ENCODE assay signal across 26 mouse cellular contexts in the genomic region with DNA sequence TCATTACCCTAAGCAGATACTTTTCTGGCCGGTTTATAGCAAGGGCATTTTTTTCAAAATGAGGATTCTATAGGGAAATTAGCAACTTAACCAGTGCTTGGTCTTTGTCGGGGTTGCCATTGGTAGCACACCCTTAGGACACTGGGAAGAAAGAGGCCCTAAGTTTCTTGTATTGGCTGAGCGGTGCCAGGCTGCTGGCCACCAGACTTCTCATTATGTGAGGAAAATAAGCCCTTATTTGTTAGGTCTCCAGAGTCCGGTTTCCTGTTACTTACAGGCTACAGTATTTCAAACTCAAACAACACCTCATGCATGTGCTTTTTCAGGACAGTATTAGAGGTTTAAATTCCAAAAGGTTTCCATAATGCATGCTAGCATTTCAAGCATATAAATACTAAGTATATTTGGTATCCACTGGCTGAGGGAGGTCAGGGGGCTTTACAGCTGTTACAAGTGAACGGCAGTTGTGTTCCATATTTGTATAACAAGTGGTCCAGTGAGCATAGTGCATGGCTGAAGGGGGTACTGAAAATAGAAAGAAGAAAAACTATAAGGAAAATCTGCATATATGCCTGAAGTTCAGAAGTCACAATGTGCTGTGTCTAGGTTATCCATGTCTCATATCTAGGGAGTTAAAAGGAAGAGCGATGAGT. TPM values are rescaled to one million over a fixed set of nuclear protein-coding genes. Genes with fewer than 3 reads are reported as not detected.
DNase-seq lines count a peak whose midpoint lies in the region; ATAC-seq and TF ChIP-seq lines count a peak whose summit lies in the region.
"Had no signal": no experiment of that assay in that cellular context is flagged by ENCODE, and none has a peak within 500 bp of the region (broad histone marks: within the 10 kb centered on the region; RNA-seq: fewer than 3 reads in every experiment).

No protein-coding gene starts in this region.

- H3K27ac ChIP-seq in forebrain, postnatal 0 days (ENCODE audit: low read depth, low read length) = no peak overlapping the region
- H3K27ac ChIP-seq in forebrain, embryonic 14.5 days (ENCODE audit: low read depth, low read length) = no peak overlapping the region
- no peak overlapping the region for H3K27ac ChIP-seq in hindbrain, postnatal 0 days
- no peak overlapping the region for H3K27ac ChIP-seq in hindbrain, embryonic 16.5 days (ENCODE audit: low read depth, low read length)
- no peak overlapping the region for H3K27ac ChIP-seq in embryonic facial prominence, embryonic 15.5 days (replicated peaks)
- H3K27ac ChIP-seq in limb, embryonic 14.5 days (replicated peaks; ENCODE audit: low read depth, low read length) = no peak overlapping the region
- H3K27ac ChIP-seq: forebrain, embryonic 15.5 days; gastrocnemius, adult 2 months; heart, adult 2 months; heart, embryonic 10.5 days; heart, embryonic 13.5 days had no signal

- no peak overlapping the region for H3K4me2 ChIP-seq in forebrain, postnatal 0 days (ENCODE audit: low read depth)
- H3K4me2 ChIP-seq in forebrain, embryonic 14.5 days (ENCODE audit: low read length) = no peak overlapping the region
- H3K4me2 ChIP-seq in hindbrain, postnatal 0 days (ENCODE audit: low read depth, low read length) = no peak overlapping the region
- no peak overlapping the region for H3K4me2 ChIP-seq in hindbrain, embryonic 16.5 days (ENCODE audit: low read length)
- no peak overlapping the region for H3K4me2 ChIP-seq in embryonic facial prominence, embryonic 15.5 days (replicated peaks)
- no peak overlapping the region for H3K4me2 ChIP-seq in limb, embryonic 14.5 days (replicated peaks; ENCODE audit: low read depth, low read length, severe bottlenecking)
- H3K4me2 ChIP-seq: forebrain, embryonic 15.5 days; heart, embryonic 13.5 days had no signal

- no peak overlapping the region for H3K9ac ChIP-seq in forebrain, postnatal 0 days
- H3K9ac ChIP-seq in forebrain, embryonic 14.5 days (ENCODE audit: low read length) = no peak overlapping the region
- H3K9ac ChIP-seq in hindbrain, postnatal 0 days (replicated peaks; ENCODE audit: low read length) = no peak overlapping the region
- H3K9ac ChIP-seq in hindbrain, embryonic 16.5 days (ENCODE audit: low read depth, low read length) = no peak overlapping the region
- no peak overlapping the region for H3K9ac ChIP-seq in embryonic facial prominence, embryonic 15.5 days
- no peak overlapping the region for H3K9ac ChIP-seq in limb, embryonic 14.5 days (ENCODE audit: low read depth, low read length, severe bottlenecking)
- H3K9ac ChIP-seq: forebrain, embryonic 15.5 days; heart, embryonic 13.5 days had no signal

- 56% methylated on average over 6 of the region's 6 CpGs for WGBS in forebrain, postnatal 0 days
- WGBS in forebrain, embryonic 14.5 days = 62% methylated on average over 6 of the region's 6 CpGs
- 72% methylated on average over 6 of the region's 6 CpGs for WGBS in hindbrain, postnatal 0 days
- WGBS in hindbrain, embryonic 16.5 days = 72% methylated on average over 6 of the region's 6 CpGs
- WGBS in embryonic facial prominence, embryonic 15.5 days = 59% methylated on average over 6 of the region's 6 CpGs
- WGBS in limb, embryonic 14.5 days = 54% methylated on average over 6 of the region's 6 CpGs

- ATAC-seq in forebrain, postnatal 0 days = 0 out of 2 replicates have a peak, but pooled peaks have one; percentile 38
- ATAC-seq in forebrain, embryonic 14.5 days = no peak
- no peak for ATAC-seq in hindbrain, postnatal 0 days
- ATAC-seq in hindbrain, embryonic 16.5 days = no peak
- peak; percentile 51; the same call in 1 of the 2 replicates for ATAC-seq in embryonic facial prominence, embryonic 15.5 days (ENCODE audit: insufficient number of reproducible peaks, low FRiP score, low TSS enrichment, low read depth)
- peak; percentile 50; the same call in 1 of the 2 replicates for ATAC-seq in limb, embryonic 14.5 days (ENCODE audit: low FRiP score, low read depth)
- ATAC-seq: CD4-positive, CD25-positive, alpha-beta regulatory T cell, adult 4 months; forebrain, embryonic 15.5 days; intestine, postnatal 0 days had no signal

- no peaks in the 10 kb centered on the region for H3K36me3 ChIP-seq in forebrain, postnatal 0 days (ENCODE audit: insufficient read depth)
- H3K36me3 ChIP-seq in forebrain, embryonic 14.5 days (ENCODE audit: control insufficient read depth, insufficient read depth, low read length) = no peaks in the 10 kb centered on the region
- H3K36me3 ChIP-seq in hindbrain, postnatal 0 days (ENCODE audit: insufficient read depth, low read length) = no peaks in the 10 kb centered on the region
- H3K36me3 ChIP-seq in hindbrain, embryonic 16.5 days (ENCODE audit: control insufficient read depth, insufficient read depth, low read length) = no peaks in the 10 kb centered on the region
- H3K36me3 ChIP-seq in embryonic facial prominence, embryonic 15.5 days = no peaks in the 10 kb centered on the region
- H3K36me3 ChIP-seq in limb, embryonic 14.5 days (ENCODE audit: control insufficient read depth, insufficient read depth, low read length) = no peaks in the 10 kb centered on the region
- H3K36me3 ChIP-seq: forebrain, embryonic 15.5 days; heart, embryonic 10.5 days; heart, embryonic 13.5 days had no signal

- no peak for DNase-seq in forebrain, postnatal 0 days
- no peak for DNase-seq in forebrain, embryonic 14.5 days (ENCODE audit: low spot score)
- DNase-seq in hindbrain, postnatal 0 days (ENCODE audit: low spot score) = peak; percentile 24
- DNase-seq in limb, embryonic 14.5 days (ENCODE audit: low spot score) = no peak
- DNase-seq in c-Kit-positive CD71-positive TER-119-positive erythroid progenitor cells, embryonic 14.5 days (ENCODE audit: low spot score) = no peak
- DNase-seq: adrenal gland, adult 8-10 months; adrenal gland, postnatal 25 days; cerebellum, adult 11 months; cerebellum, adult 2 months; cerebellum, adult 9-11 months; cerebellum, postnatal 36 days; embryo, embryonic 11 days; gastrocnemius, adult 2 months; gastrocnemius, postnatal 14 days; heart, adult 2 months; heart, postnatal 14 days; heart, postnatal 4 days; kidney, adult 2 months had no signal

- no peak overlapping the region for H3K4me3 ChIP-seq in forebrain, postnatal 0 days (ENCODE audit: low read depth, low read length)
- H3K4me3 ChIP-seq in forebrain, embryonic 14.5 days (ENCODE audit: low read depth, low read length) = no peak overlapping the region
- no peak overlapping the region for H3K4me3 ChIP-seq in hindbrain, postnatal 0 days (ENCODE audit: low read length)
- H3K4me3 ChIP-seq in hindbrain, embryonic 16.5 days (ENCODE audit: low read length) = no peak overlapping the region
- H3K4me3 ChIP-seq in embryonic facial prominence, embryonic 15.5 days (replicated peaks) = no peak overlapping the region
- no peak overlapping the region for H3K4me3 ChIP-seq in limb, embryonic 14.5 days (replicated peaks; ENCODE audit: low read length)
- H3K4me3 ChIP-seq: forebrain, embryonic 15.5 days; gastrocnemius, adult 2 months; heart, adult 2 months; heart, embryonic 10.5 days; heart, embryonic 13.5 days had no signal

- H3K4me1 ChIP-seq in forebrain, postnatal 0 days (ENCODE audit: insufficient read depth) = no peaks in the 10 kb centered on the region
- no peaks in the 10 kb centered on the region for H3K4me1 ChIP-seq in forebrain, embryonic 14.5 days (ENCODE audit: control insufficient read depth, insufficient read depth, low read length)
- H3K4me1 ChIP-seq in hindbrain, postnatal 0 days (ENCODE audit: insufficient read depth, low read length) = no peaks in the 10 kb centered on the region
- H3K4me1 ChIP-seq in hindbrain, embryonic 16.5 days (ENCODE audit: control insufficient read depth, insufficient read depth, low read depth, low read length) = peaks cover 6% of the 10 kb centered on the region
- peaks cover 16% of the 10 kb centered on the region; the same call in 1 of the 2 replicates for H3K4me1 ChIP-seq in embryonic facial prominence, embryonic 15.5 days
- H3K4me1 ChIP-seq in limb, embryonic 14.5 days (ENCODE audit: control insufficient read depth, insufficient read depth, low read length) = peaks cover 15% of the 10 kb centered on the region
- H3K4me1 ChIP-seq: forebrain, embryonic 15.5 days had no signal

- TF ChIP-seq CTCF in forebrain, postnatal 0 days (IDR thresholded peaks at IDR 0.05; ENCODE audit: low read depth) = no peak
- no peak for TF ChIP-seq CTCF in hindbrain, postnatal 0 days (IDR thresholded peaks at IDR 0.05; ENCODE audit: low read depth)

- no peaks in the 10 kb centered on the region for H3K9me3 ChIP-seq in forebrain, postnatal 0 days (ENCODE audit: low read length)
- no peaks in the 10 kb centered on the region for H3K9me3 ChIP-seq in forebrain, embryonic 14.5 days (replicated peaks; ENCODE audit: control insufficient read depth, low read length)
- no peaks in the 10 kb centered on the region for H3K9me3 ChIP-seq in hindbrain, postnatal 0 days (ENCODE audit: low read length)
- H3K9me3 ChIP-seq in hindbrain, embryonic 16.5 days (ENCODE audit: control insufficient read depth, low read length) = no peaks in the 10 kb centered on the region
- no peaks in the 10 kb centered on the region for H3K9me3 ChIP-seq in embryonic facial prominence, embryonic 15.5 days (replicated peaks)
- no peaks in the 10 kb centered on the region for H3K9me3 ChIP-seq in limb, embryonic 14.5 days (ENCODE audit: control insufficient read depth, low read length)
- H3K9me3 ChIP-seq: forebrain, embryonic 15.5 days; heart, embryonic 10.5 days; heart, embryonic 13.5 days had no signal

- no peaks in the 10 kb centered on the region for H3K27me3 ChIP-seq in forebrain, postnatal 0 days (ENCODE audit: insufficient read depth, low read length)
- H3K27me3 ChIP-seq in forebrain, embryonic 14.5 days (replicated peaks; ENCODE audit: control insufficient read depth, insufficient read depth, low read length) = no peaks in the 10 kb centered on the region
- H3K27me3 ChIP-seq in hindbrain, postnatal 0 days (ENCODE audit: insufficient read depth, low read length) = no peaks in the 10 kb centered on the region
- no peaks in the 10 kb centered on the region for H3K27me3 ChIP-seq in hindbrain, embryonic 16.5 days (replicated peaks; ENCODE audit: control insufficient read depth, insufficient read depth, low read length)
- H3K27me3 ChIP-seq in embryonic facial prominence, embryonic 15.5 days = no peaks in the 10 kb centered on the region
- no peaks in the 10 kb centered on the region for H3K27me3 ChIP-seq in limb, embryonic 14.5 days (ENCODE audit: control insufficient read depth, insufficient read depth, low read length)
- H3K27me3 ChIP-seq: forebrain, embryonic 15.5 days; heart, embryonic 13.5 days had no signal

- no peak for TF ChIP-seq POLR2A in limb, embryonic 14.5 days (IDR thresholded peaks at IDR 0.05; ENCODE audit: borderline replicate concordance, extremely low read depth, insufficient read depth, insufficient read length)

RNA-seq across cellular contexts. Expression of gene Tmtc2, which starts 55.0 kb away (rescaled TPM):
- total RNA-seq in forebrain, postnatal 0 days (2014; rRNA removed) = 8.5 and 11.1 TPM in 2 replicates
- 3.2 and 4.6 TPM in 2 replicates for polyA plus RNA-seq in forebrain, postnatal 0 days (2015; fragmentation: Nextera tagmentation; extraction: Ambion mirVana)
- polyA plus RNA-seq in forebrain, embryonic 14.5 days (2014; fragmentation: Nextera tagmentation; extraction: Ambion mirVana) = 4.6 and 5.5 TPM in 2 replicates
- 19.3 and 19.4 TPM in 2 replicates for total RNA-seq in hindbrain, postnatal 0 days (2014; rRNA removed)
- polyA plus RNA-seq in hindbrain, postnatal 0 days (2015; fragmentation: Nextera tagmentation; extraction: Ambion mirVana) = 7.6 and 8.2 TPM in 2 replicates
- 7.2 and 7.3 TPM in 2 replicates for polyA plus RNA-seq in hindbrain, embryonic 16.5 days (2015; fragmentation: Nextera tagmentation; extraction: Ambion mirVana)
- polyA plus RNA-seq in embryonic facial prominence, embryonic 15.5 days (2015; fragmentation: Nextera tagmentation; extraction: Ambion mirVana) = 15.2 and 15.5 TPM in 2 replicates
- polyA plus RNA-seq in limb, embryonic 14.5 days (2012; rRNA removed) = 25.0 and 28.5 TPM in 2 replicates
- polyA plus RNA-seq in limb, embryonic 14.5 days (2014; fragmentation: Nextera tagmentation; extraction: Ambion mirVana) = 16.5 and 19.4 TPM in 2 replicates
- total RNA-seq: MEL had no signal

Comparison
In these comparisons a context has a peak if more than half of its experiments do, and no peak if none do; other contexts are left out.
1. ATAC-seq: peak in forebrain, postnatal 0 days (single experiment), embryonic facial prominence, embryonic 15.5 days (single experiment) and limb, embryonic 14.5 days (single experiment); none in forebrain, embryonic 14.5 days (single experiment), hindbrain, postnatal 0 days (single experiment) and hindbrain, embryonic 16.5 days (single experiment).